Mouse (Mus musculus) MEL (cell line): Measurements from ENCODE around the gene Csnk1g1. TPM values are rescaled to one million over a fixed set of nuclear protein-coding genes. Genes with fewer than 3 reads are reported as not detected.

ENCODE experiments used
- DNase-seq: peaks from one replicate; pipeline ENCODE4 v3.0.0; 2011; ENCODE audit warnings: low read depth, low spot score
- H3K27ac ChIP-seq: 2 replicates; pipeline ENCODE4 v1.5.1; 2012; ENCODE audit warnings: low read depth, mild to moderate bottlenecking, control low read depth, low read length, moderate library complexity; ENCODE audit not compliant: control insufficient read depth
- H3K27me3 ChIP-seq, 2 experiments: fragments of 150-350 bp in 1 of 2; sonication (generic) in 1 of 2; 2 replicates each; pipeline ENCODE4 v1.6.1; 2012; ENCODE audit warnings: low read length in 2 of 2, mild to moderate bottlenecking in 2 of 2, improper control_type of control experiment in 1 of 2, moderate library complexity in 1 of 2; ENCODE audit not compliant: insufficient read depth in 2 of 2, control insufficient read depth in 1 of 2
- H3K36me3 ChIP-seq, 2 experiments: 2 replicates each; pipeline ENCODE4 v1.6.1; 2012 to 2014; ENCODE audit warnings: low read length in 2 of 2, improper control_type of control experiment in 1 of 2, inconsistent platforms in 1 of 2, mild to moderate bottlenecking in 1 of 2; ENCODE audit not compliant: insufficient read depth in 2 of 2, control insufficient read depth in 1 of 2
- H3K4me1 ChIP-seq, 2 experiments: fragments of 150-350 bp in 1 of 2; sonication (generic) in 1 of 2; 2 replicates each; pipeline ENCODE4 v1.6.1; 2012; ENCODE audit warnings: low read length in 2 of 2, improper control_type of control experiment in 1 of 2, mild to moderate bottlenecking in 1 of 2; ENCODE audit not compliant: insufficient read depth in 2 of 2, control insufficient read depth in 1 of 2
- H3K4me3 ChIP-seq, 2 experiments: fragments of 150-350 bp in 1 of 2; sonication (generic) in 1 of 2; 2 replicates each; pipeline ENCODE4 v1.5.1; 2012; ENCODE audit warnings: low read depth in 2 of 2, low read length in 2 of 2, mild to moderate bottlenecking in 2 of 2, moderate library complexity in 2 of 2, control low read depth in 1 of 2, improper control_type of control experiment in 1 of 2; ENCODE audit not compliant: control insufficient read depth in 1 of 2, insufficient read depth in 1 of 2
- H3K79me2 ChIP-seq: 2 replicates; pipeline ENCODE4 v1.6.1; 2012; ENCODE audit warnings: mild to moderate bottlenecking, low read length, moderate library complexity; ENCODE audit not compliant: control insufficient read depth, poor library complexity, insufficient read depth
- H3K9ac ChIP-seq: 2 replicates; pipeline ENCODE4 v1.6.1; 2012; ENCODE audit warnings: low read depth, mild to moderate bottlenecking, control low read depth, low read length, moderate library complexity; ENCODE audit not compliant: control insufficient read depth, poor library complexity, severe bottlenecking
- H3K9me3 ChIP-seq: fragments of 150-350 bp; sonication (generic); replicated peaks from 2 replicates; pipeline ENCODE4 v1.6.1; 2012; ENCODE audit warnings: mild to moderate bottlenecking, low read length, improper control_type of control experiment, moderate library complexity; ENCODE audit not compliant: insufficient read depth
- CHD2 ChIP-seq: IDR thresholded peaks from 2 replicates; pipeline ENCODE4 v1.6.1; 2011; ENCODE audit warnings: low read length, improper control_type of control experiment
- CTCF ChIP-seq, 3 experiments: IDR thresholded peaks in 2 of 3; conservative IDR thresholded peaks in 1 of 3; 2 replicates each; pipeline ENCODE4 v1.5.1; 2011 to 2012; ENCODE audit warnings: low read length in 3 of 3, low read depth in 2 of 3, mild to moderate bottlenecking in 2 of 3, improper control_type of control experiment in 1 of 3, inconsistent platforms in 1 of 3, mixed read lengths in 1 of 3, moderate library complexity in 1 of 3; ENCODE audit not compliant: control insufficient read depth in 1 of 3, insufficient read depth in 1 of 3, poor library complexity in 1 of 3, severe bottlenecking in 1 of 3
- E2F4 ChIP-seq: IDR thresholded peaks from 2 replicates; pipeline ENCODE4 v1.6.1; 2011; ENCODE audit warnings: low read depth, low read length, improper control_type of control experiment, borderline replicate concordance
- ELF1 ChIP-seq: IDR thresholded peaks from 2 replicates; pipeline ENCODE4 v1.6.1; 2014; ENCODE audit warnings: low read depth, mild to moderate bottlenecking, inconsistent platforms, low read length, improper control_type of control experiment, moderate library complexity
- JUND ChIP-seq: IDR thresholded peaks from 2 replicates; pipeline ENCODE4 v1.6.1; 2011; ENCODE audit warnings: low read depth, mild to moderate bottlenecking, improper control_type of control experiment, low read length
- KAT2A ChIP-seq: conservative IDR thresholded peaks from 2 replicates; pipeline ENCODE4 v1.6.1; 2012; ENCODE audit warnings: low read depth, low read length, improper control_type of control experiment, inconsistent platforms
- MAFK ChIP-seq: IDR thresholded peaks from 2 replicates; pipeline ENCODE4 v1.6.1; 2011; ENCODE audit warnings: low read depth, mild to moderate bottlenecking, low read length, improper control_type of control experiment, borderline replicate concordance
- MAX ChIP-seq: IDR thresholded peaks from 2 replicates; pipeline ENCODE4 v1.6.1; 2011; ENCODE audit warnings: low read length, improper control_type of control experiment
- MAZ ChIP-seq: IDR thresholded peaks from 2 replicates; pipeline ENCODE4 v1.6.1; 2012; ENCODE audit warnings: low read depth, mild to moderate bottlenecking, inconsistent platforms, low read length, improper control_type of control experiment
- MEF2A ChIP-seq: IDR thresholded peaks from 2 replicates; pipeline ENCODE4 v1.6.1; 2014; ENCODE audit warnings: low read depth, mild to moderate bottlenecking, inconsistent platforms, low read length, improper control_type of control experiment; ENCODE audit not compliant: poor library complexity, insufficient replicate concordance, severe bottlenecking; ENCODE audit errors: extremely low read depth
- MXI1 ChIP-seq: IDR thresholded peaks from 2 replicates; pipeline ENCODE4 v1.6.1; 2011; ENCODE audit warnings: mild to moderate bottlenecking, low read depth, low read length, improper control_type of control experiment
- MYB ChIP-seq: IDR thresholded peaks from 2 replicates; pipeline ENCODE4 v1.6.1; 2011; ENCODE audit warnings: mild to moderate bottlenecking, low read depth, low read length, improper control_type of control experiment
- POLR2A ChIP-seq, 2 experiments: IDR thresholded peaks; 2 replicates each; pipeline ENCODE4 v1.6.1; 2011 to 2012; ENCODE audit warnings: low read length in 2 of 2, mild to moderate bottlenecking in 2 of 2, control low read depth in 1 of 2, improper control_type of control experiment in 1 of 2, low read depth in 1 of 2, moderate library complexity in 1 of 2; ENCODE audit not compliant: control insufficient read depth in 1 of 2, insufficient read depth in 1 of 2, poor library complexity in 1 of 2
- POLR2AphosphoS2 ChIP-seq: IDR thresholded peaks from 2 replicates; pipeline ENCODE4 v1.6.1; 2011; ENCODE audit warnings: low read length, improper control_type of control experiment
- POLR2AphosphoS5 ChIP-seq: IDR thresholded peaks from 2 replicates; pipeline ENCODE4 v1.6.1; 2012; ENCODE audit warnings: low read depth, borderline replicate concordance, mild to moderate bottlenecking, inconsistent platforms, low read length, moderate library complexity, mixed read lengths
- RAD21 ChIP-seq: IDR thresholded peaks from 2 replicates; pipeline ENCODE4 v1.6.1; 2011; ENCODE audit warnings: mild to moderate bottlenecking, low read depth, low read length, improper control_type of control experiment
- RCOR1 ChIP-seq: IDR thresholded peaks from 2 replicates; pipeline ENCODE4 v1.6.1; 2012; ENCODE audit warnings: low read depth, mild to moderate bottlenecking, inconsistent platforms, low read length, improper control_type of control experiment
- SMC3 ChIP-seq: IDR thresholded peaks from 2 replicates; pipeline ENCODE4 v1.6.1; 2011; ENCODE audit warnings: low read depth, low read length, improper control_type of control experiment
- TAL1 ChIP-seq: IDR thresholded peaks from 2 replicates; pipeline ENCODE4 v1.6.1; 2012; ENCODE audit warnings: mild to moderate bottlenecking, inconsistent platforms, low read length, moderate library complexity, mixed read lengths
- TBP ChIP-seq: IDR thresholded peaks from 2 replicates; pipeline ENCODE4 v1.8.0; 2011; ENCODE audit warnings: low read depth, low read length, improper control_type of control experiment
- TCF12 ChIP-seq: IDR thresholded peaks from 2 replicates; pipeline ENCODE4 v1.6.1; 2014; ENCODE audit warnings: low read depth, mild to moderate bottlenecking, inconsistent platforms, low read length, improper control_type of control experiment, moderate library complexity
- UBTF ChIP-seq: IDR thresholded peaks from 2 replicates; pipeline ENCODE4 v1.6.1; 2012; ENCODE audit warnings: low read depth, mild to moderate bottlenecking, inconsistent platforms, low read length, improper control_type of control experiment, moderate library complexity, borderline replicate concordance; ENCODE audit not compliant: insufficient read depth
- USF1 ChIP-seq: IDR thresholded peaks from 2 replicates; pipeline ENCODE4 v1.6.1; 2014; ENCODE audit warnings: low read depth, mild to moderate bottlenecking, inconsistent platforms, low read length, improper control_type of control experiment, moderate library complexity
- ZC3H11A ChIP-seq: IDR thresholded peaks from 2 replicates; pipeline ENCODE4 v1.6.1; 2012; ENCODE audit warnings: low read depth, mild to moderate bottlenecking, inconsistent platforms, low read length, improper control_type of control experiment
- ZMIZ1 ChIP-seq: IDR thresholded peaks from 2 replicates; pipeline ENCODE4 v1.6.1; 2012; ENCODE audit warnings: low read depth, mild to moderate bottlenecking, inconsistent platforms, low read length, improper control_type of control experiment, moderate library complexity
- ZNF384 ChIP-seq: IDR thresholded peaks from 2 replicates; pipeline ENCODE4 v1.6.1; 2012; ENCODE audit warnings: low read depth, mild to moderate bottlenecking, inconsistent platforms, low read length, improper control_type of control experiment
- polyA plus RNA-seq, 2 experiments: library from polyadenylated mRNA; stranded (reverse) in 1 of 2; unstranded in 1 of 2; fragments of >175 nt in 1 of 2; fragments of >200 nt in 1 of 2; gene quantifications; 2 replicates each; pipeline versions ENCODE4 v1.2.1 to v1.2.4; 2012; ENCODE audit warnings: low replicate concordance in 2 of 2, low read depth in 1 of 2; ENCODE audit not compliant: insufficient read length in 2 of 2, insufficient read depth in 1 of 2, missing spikeins in 1 of 2
- total RNA-seq: library from RNA; depleted of rRNA; stranded (reverse); fragments of 300-350 nt; gene quantifications from 2 replicates; pipeline ENCODE4 v1.2.3, GENCODE M21; 2012

The Csnk1g1 gene
- total and polyA plus RNA-seq, 3 experiments, result 5.1 to 7.7 TPM; not detected in 1

DNA sequence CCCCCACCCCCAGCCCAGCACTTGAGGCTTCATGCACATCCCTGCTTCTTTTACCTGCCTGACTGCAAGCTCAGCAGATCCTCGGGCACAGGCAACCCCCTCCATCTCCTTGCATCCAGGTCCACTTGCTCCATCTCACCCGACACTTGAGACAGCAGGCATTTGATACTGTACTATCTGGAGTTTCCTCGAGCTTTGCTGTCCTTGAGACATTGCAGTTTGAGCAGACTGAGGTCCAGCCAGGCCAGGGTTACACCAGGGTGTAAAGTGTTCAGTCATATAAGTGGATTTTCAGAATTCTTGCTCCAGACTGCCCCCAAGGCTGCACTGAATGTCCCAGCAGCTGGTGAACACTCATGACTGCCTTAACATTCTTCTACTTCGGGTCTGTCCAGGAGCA lies 133.6 kb downstream of the Csnk1g1 start:
- Histone ChIP-seq H3K4me3 (no peak overlapping the region), H3K4me1 (no peaks in the 10 kb centered on the region), H3K36me3 (peaks cover 0 to 2% of the 10 kb centered on the region in 2 experiments; a peak in 1 of 4 replicates), H3K9me3 (no peaks in the 10 kb centered on the region), H3K79me2 (no peaks in the 10 kb centered on the region), H3K9ac (no peak overlapping the region), H3K27me3 (no peaks in the 10 kb centered on the region), H3K27ac (no peak overlapping the region)
- TF ChIP-seq ZNF384 (no peak), POLR2A (IDR thresholded peaks at IDR 0.05; ENCODE audit: control insufficient read depth in 1 of 2, insufficient read depth in 1 of 2, low read depth in 1 of 2, low read length in 2 of 2, poor library complexity in 1 of 2) (no peak), KAT2A (no peak), ZC3H11A (no peak), USF1 (no peak), MAZ (no peak), TAL1 (no peak), UBTF (no peak), E2F4 (no peak), ELF1 (no peak), MXI1 (no peak)
- DNase-seq, result no peak

DNA sequence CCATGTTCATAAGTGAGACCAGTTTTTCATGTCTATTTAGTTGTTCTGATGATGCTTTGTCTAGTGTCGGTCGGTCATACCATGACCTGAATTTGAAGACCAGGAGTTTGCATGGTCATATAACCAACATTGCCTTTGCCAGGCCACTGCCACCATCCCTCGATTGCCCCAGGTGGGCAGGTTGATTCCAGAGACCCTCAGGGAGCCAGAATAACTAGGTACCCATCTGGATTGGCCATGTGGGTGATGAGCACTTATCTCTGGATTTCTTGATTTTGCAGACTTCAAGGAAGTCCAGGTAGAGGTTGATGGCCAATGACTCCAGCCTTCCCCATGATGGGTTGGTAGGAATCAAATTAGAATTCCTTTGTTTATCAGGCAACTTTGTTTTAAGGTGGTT lies 134.5 kb downstream of the Csnk1g1 start:
- Histone ChIP-seq H3K27me3 (no peaks in the 10 kb centered on the region), H3K9me3 (no peaks in the 10 kb centered on the region), H3K36me3 (peaks cover 0 to 2% of the 10 kb centered on the region in 2 experiments; a peak in 1 of 4 replicates)

GRCm38 (mm10) chr9:66049931-66050601 lies 141.3 kb downstream of the Csnk1g1 start:
- TF ChIP-seq POLR2AphosphoS5, result no peak
- TF ChIP-seq TBP, result no peak
- TF ChIP-seq CTCF (IDR thresholded peaks at IDR 0.05 in 2 of 3, conservative IDR thresholded peaks at IDR 0.05 in 1 of 3; ENCODE audit: control insufficient read depth in 1 of 3, insufficient read depth in 1 of 3, low read depth in 2 of 3, low read length in 3 of 3, poor library complexity in 1 of 3, severe bottlenecking in 1 of 3), result peak in 2 of 3 experiments; percentile 13 to 39; a peak in 2 of 6 replicates
- peak; percentile 93 for TF ChIP-seq ZNF384
- TF ChIP-seq MYB, result no peak
- peak; percentile 22 for TF ChIP-seq RAD21
- TF ChIP-seq JUND, result no peak
- no peak for TF ChIP-seq POLR2A (IDR thresholded peaks at IDR 0.05; ENCODE audit: control insufficient read depth in 1 of 2, insufficient read depth in 1 of 2, low read depth in 1 of 2, low read length in 2 of 2, poor library complexity in 1 of 2)
- TF ChIP-seq MAFK, result no peak
- TF ChIP-seq TCF12, result no peak
- TF ChIP-seq MEF2A, result no peak
- peak; percentile 36 for TF ChIP-seq SMC3
- TF ChIP-seq ZMIZ1, result no peak
- Histone ChIP-seq H3K4me3 (no peak overlapping the region), H3K9ac (no peak overlapping the region), H3K27ac (no peak overlapping the region), H3K36me3 (peaks cover 0 to 16% of the 10 kb centered on the region in 2 experiments; a peak in 2 of 4 replicates), H3K9me3 (no peaks in the 10 kb centered on the region), H3K4me1 (peaks cover 4 to 14% of the 10 kb centered on the region in 2 experiments), H3K79me2 (no peaks in the 10 kb centered on the region), H3K27me3 (no peaks in the 10 kb centered on the region)
- DNase-seq, result peak; percentile 28

More for the DNA sequence above, 134.5 kb downstream of the Csnk1g1 start:
- Histone ChIP-seq H3K27ac (no peak overlapping the region), H3K9ac (no peak overlapping the region), H3K4me1 (no peaks in the 10 kb centered on the region), H3K4me3 (no peak overlapping the region), H3K79me2 (no peaks in the 10 kb centered on the region)
- TF ChIP-seq MAX (no peak), ZMIZ1 (no peak), CHD2 (no peak), RCOR1 (no peak), POLR2A (IDR thresholded peaks at IDR 0.05; ENCODE audit: control insufficient read depth in 1 of 2, insufficient read depth in 1 of 2, low read depth in 1 of 2, low read length in 2 of 2, poor library complexity in 1 of 2) (no peak), POLR2AphosphoS2 (no peak)
- DNase-seq, result no peak
